Mouse (Mus musculus): Measurements from ENCODE around the gene Adgre5.
A peak's percentile ranks its signal among the peaks of the same experiment; 100 is the strongest.

The Adgre5 gene

DNA sequence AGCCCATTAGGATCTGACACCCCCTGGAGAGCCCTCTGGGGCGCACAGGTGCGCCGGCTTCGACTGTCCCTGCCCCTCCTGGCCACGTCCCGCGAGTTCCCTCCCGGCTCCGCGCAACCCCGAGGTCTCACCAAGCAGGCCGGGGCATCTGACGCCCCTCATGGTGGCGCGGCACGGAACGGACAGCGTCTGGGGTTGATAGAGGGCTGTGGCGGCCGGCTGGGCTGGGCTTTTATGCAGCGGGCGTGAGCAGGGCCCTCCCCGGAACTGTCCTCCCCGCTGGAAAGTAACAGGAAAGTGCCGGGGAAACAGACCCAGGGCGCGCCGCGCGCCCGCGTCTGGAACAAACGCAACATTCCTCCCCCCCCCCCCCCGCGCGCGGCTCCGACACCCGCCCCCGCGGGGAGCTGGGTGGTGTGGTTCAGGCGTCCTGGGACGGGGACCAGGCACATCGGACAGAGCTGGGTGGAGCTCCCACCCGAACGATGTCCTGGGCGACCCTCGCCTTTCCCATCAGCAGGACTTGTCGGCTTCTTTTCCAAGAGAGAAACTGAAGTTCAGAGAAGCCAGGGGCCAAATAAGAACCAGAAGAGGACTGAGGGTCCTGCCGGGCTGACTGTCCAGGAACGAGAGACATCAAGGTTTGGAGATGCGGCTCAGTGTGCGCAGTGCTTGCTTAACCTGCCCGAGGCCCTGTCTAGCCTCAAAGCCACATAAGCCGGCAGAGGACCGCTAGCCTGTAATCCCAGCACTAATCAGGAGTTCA lies at the start of gene Adgre5:
Gene Adgre5 (minus strand): TSS at position 351 of the 766 bp plus-strand sequence.
- peak in 1 of 2 experiments; percentile 34 for DNase-seq

- no peak for DNase-seq
These were observed 48.7 kb upstream of the Adgre5 start for GRCm38 (mm10) chr8:83789826-83790225.

- no peak for DNase-seq
These were observed 43.9 kb upstream of the Adgre5 start for GRCm38 (mm10) chr8:83785046-83785445.

DNA sequence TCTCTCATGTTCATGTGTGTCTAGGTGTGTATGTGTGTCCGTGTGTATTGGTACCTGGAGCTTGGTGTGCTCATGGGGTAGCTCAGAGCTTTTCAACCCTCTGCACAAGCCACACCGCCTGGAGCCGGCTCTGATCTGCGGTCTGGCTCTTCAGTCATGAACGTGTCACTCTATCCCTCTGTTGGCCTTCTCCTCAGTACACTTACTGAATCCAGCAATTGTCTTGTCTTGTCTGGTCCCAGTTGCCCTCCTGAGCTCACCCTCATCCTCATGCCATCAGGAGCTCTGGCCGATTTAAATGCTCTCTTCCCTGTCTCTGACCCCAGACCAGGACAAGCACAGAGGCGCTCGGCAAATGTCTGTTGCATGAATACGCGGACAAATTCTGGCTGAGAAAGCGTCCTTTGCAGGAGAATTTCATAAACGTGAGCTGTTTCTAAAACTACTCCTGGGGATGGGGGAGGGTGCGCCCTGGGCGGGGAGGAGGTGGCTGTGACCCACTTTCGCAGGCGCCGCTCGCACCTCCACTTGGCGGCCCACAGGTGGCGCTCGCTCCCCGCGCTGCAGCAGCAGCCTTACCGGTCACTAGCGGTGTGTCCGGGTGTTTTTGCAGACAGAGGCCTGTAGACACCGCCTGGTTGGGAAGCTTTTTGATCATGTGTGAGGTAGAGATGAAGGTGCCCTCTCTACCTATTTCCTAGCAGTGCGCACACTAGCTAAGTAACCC lies 41.9 kb upstream of the Adgre5 start:
- peak; percentile 94 to 96 for DNase-seq

DNA sequence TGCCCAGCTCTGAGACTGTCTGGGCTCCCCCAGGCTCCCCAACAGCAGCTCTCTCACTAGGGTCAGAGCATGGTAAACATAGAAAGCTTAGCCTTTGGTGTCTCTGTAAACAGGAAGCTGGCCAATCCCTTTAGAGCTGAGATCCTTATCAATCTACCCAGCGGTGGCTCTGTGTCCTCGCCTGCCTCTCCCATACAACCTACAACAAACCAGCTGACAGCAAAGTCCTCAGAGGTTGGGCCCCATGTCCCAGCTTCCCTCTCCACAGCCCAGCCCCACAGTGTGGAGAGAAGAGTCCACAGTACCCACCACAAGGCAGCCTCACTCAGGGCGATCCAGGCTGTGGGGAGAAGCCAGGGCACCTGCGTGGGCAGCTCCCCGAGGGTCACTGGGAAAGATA lies 38.5 kb upstream of the Adgre5 start:
- DNase-seq = no peak

- DNase-seq = no peak
These were observed 36.9 kb upstream of the Adgre5 start for GRCm38 (mm10) chr8:83778051-83778450.

DNA sequence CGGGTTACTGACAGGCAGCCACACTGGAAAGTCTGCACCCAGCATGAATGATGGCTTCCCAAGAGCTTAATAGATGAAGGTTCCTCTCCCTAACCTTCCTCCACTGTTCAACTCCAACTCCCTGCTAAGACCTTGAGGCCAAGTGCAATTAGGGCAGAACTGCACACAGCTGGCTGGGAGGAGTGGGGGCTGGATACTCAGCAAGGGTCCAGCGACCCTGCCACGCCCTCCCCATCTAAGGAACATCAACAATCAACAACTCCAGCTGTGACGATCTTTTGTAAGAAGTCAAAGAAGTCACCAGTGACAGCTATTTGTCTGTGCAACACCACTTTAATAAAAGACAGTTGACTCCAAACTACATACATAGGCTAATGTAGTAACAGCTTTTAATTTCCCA lies 35.5 kb upstream of the Adgre5 start:
- no peak for DNase-seq

- DNase-seq = no peak
These were observed 33.1 kb upstream of the Adgre5 start for GRCm38 (mm10) chr8:83774221-83774620.

- DNase-seq = no peak
These were observed 32.3 kb upstream of the Adgre5 start for GRCm38 (mm10) chr8:83773452-83773846.

DNA sequence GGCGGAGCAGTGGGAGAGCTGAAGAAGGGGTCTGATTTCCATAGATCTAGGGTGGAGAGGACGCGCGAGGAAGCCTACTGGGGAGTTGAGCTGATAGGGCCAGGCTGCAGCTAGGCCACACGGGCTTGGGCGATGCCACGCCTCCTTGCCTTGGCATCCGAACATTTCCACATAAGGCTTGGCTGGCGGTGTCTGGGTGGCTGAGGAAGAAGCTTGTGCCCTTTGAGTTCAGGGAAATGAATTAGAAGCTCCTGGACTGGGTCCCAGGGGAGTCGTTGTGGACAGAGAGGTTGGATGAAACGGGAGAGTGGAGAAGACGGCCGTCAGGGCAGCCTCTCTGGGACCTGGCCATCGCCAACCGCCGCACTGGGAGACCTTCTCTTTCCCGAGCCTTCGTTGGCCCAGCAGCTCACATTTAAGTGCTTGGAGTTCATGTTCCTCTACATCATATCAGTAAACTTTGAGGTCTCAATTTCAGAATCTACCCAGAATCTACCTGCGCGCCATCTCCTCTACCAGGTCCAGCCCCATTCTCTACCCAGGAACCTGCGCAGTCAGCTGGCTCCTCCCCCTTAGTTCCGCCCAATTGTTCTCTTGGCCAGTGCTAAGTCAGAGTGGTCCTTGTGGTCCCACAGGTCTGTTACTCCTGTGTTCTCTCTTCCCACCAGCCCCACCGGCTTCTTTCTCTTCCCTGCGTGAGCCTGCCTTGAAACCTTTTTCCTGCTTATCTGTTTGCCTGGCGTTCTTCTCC lies 31.8 kb upstream of the Adgre5 start:
- DNase-seq = peak; percentile 55 to 66

GRCm38 (mm10) chr8:83771791-83772190 lies 30.7 kb upstream of the Adgre5 start:
- no peak for DNase-seq

- DNase-seq = no peak
These were observed 29.5 kb upstream of the Adgre5 start for GRCm38 (mm10) chr8:83770669-83771068.

- DNase-seq = no peak
These were observed 28.6 kb upstream of the Adgre5 start for GRCm38 (mm10) chr8:83769720-83770119.

GRCm38 (mm10) chr8:83768526-83768925 lies 27.4 kb upstream of the Adgre5 start:
- DNase-seq = no peak

DNA sequence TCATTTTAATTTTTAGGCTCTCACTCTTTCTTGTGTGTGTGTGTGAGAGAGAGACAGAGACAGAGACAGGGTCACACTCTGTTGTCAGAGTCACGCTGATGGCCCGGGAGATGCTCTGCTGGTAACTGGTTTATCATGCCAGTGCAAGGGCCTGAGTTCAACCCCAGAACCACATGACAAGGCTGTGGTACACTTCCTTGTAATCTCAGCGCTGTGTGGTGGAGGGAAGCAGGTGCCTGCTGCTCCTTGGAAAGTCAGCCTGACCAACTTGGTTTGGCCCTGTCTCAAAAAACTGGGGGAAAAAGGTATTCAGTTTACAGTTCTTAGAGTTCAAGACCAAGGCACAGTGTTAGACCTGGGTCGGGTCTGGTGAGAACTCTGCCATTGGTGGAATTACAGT lies 26.3 kb upstream of the Adgre5 start:
- DNase-seq = no peak

GRCm38 (mm10) chr8:83765663-83766062 lies 24.5 kb upstream of the Adgre5 start:
- DNase-seq = no peak

DNA sequence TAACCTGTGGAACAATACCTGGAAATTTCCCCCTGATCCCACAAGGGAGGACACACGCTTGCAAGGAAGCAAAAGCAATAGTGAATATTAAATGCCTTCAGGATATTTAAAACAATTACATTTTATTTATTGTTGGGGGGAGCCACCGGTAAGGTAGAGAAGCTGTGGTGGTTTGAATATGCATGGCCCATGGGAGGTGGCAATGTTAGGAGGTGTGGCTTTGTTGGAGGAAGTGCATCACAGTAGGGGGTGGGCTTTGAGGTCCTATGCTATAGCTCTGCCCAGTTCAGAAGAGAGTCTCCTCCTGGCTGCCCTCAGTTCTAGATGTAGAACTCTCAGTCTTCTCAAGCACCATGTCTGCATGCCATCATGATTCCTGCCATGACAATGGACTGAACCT lies 23.6 kb upstream of the Adgre5 start:
- no peak for DNase-seq

DNA sequence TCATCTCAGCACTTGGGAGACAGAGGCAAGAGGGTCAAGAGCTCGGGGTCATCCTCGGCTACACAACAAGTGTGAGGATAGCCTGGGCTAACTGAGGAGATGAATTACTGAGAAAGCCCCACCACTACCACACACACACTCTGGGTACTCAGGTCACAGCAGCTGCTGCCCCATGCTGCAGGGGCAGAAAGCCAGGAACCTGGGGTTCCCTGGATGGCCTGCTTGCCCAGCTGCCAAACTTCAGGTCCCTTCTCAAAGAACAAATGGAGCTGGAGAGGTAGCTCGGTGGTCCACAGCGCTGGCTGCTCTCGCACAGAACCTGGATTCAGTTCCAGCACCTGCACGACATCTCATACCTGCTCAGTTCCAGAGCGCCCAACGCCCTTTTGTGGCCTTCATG lies 23.0 kb upstream of the Adgre5 start:
- peak in 1 of 2 experiments; percentile 45 for DNase-seq

DNA sequence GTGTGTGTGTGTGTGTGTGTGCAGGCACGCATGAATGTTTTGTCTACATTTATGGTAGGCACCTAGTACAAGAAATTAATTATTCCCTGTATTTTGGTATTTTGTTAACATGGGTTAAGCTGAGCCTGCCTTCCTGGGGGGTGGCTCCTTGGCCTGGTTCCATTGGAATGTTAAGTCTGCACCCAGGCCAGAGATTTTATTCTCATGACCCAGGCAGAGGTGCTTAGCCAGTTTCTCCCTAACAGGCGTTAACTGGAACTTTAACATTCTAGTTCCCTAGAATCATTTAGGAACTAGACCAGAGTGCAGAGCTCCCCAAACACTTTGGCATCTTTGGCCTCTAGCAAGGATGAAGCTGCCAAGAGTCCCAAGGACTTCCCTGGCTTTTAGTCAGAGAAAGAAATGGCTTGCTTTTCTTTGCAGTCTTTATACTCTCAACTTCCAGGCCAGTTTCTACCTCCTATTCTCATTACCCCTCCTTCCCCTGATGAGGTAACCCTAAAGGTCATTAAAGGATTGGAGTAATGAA lies 18.2 kb upstream of the Adgre5 start:
- no peak for DNase-seq

GRCm38 (mm10) chr8:83758298-83758697 lies 17.2 kb upstream of the Adgre5 start:
- DNase-seq = no peak

- DNase-seq = no peak
These were observed 16.0 kb upstream of the Adgre5 start for GRCm38 (mm10) chr8:83757084-83757607.

DNA sequence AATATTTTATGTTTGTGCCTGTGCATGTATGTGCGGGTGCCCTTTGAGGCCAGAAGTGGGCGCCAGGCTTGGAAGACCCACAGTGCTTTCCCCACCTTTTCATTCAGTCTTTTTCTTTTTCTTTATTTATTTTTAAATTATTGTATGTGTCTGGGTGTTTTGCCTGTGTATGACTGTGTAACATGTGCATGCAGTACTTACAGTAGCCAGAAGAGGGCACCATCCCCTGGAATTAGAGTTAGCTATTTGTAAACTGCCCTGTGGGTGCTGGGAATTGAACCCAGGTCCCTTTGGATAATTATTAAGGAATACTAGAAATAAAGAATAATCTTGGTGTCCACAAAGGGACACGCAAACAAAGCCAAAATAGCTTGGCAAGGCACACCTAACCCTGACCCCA lies 15.1 kb upstream of the Adgre5 start:
- DNase-seq = no peak

DNA sequence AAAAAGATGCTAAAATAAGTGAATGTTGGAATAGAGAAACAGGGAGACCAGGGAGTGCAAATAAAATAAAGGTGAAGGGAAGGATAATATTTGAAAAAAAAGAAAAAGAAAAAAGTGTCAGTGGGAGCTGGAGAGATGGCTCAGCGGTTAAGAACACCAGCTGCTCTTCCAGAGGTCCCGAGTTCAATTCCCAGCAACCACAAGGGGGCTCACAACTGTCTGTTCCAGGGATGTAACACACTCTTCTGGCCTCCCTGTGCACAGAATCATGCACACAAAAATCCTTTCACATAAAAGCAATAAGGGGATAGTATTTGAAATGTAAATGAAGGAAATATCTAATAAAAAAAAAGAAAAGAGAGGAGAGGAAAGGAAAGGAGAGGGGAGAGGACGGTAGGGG lies 13.0 kb upstream of the Adgre5 start:
- DNase-seq = no peak

Measured in cerebellum, postnatal 25 days (tissue).